Mouse (Mus musculus) myocyte (in vitro differentiated cells): ENCODE measurements around the gene Ldlrad3. TPM values are rescaled to one million over a fixed set of nuclear protein-coding genes. Genes with fewer than 3 reads are reported as not detected.

Experiments used
- H3K27me3 ChIP-seq: one replicate; pipeline ENCODE4 v1.6.1; 2011; ENCODE audit not compliant: control insufficient read depth, insufficient read depth, insufficient read length
- H3K36me3 ChIP-seq: one replicate; pipeline ENCODE4 v1.6.1; 2011; ENCODE audit not compliant: control insufficient read depth, insufficient read depth
- H3K4me2 ChIP-seq: one replicate; pipeline ENCODE4 v1.6.1; 2011; ENCODE audit warnings: low read depth, control low read depth
- H3K4me3 ChIP-seq: one replicate; pipeline ENCODE4 v1.5.1; 2011; ENCODE audit warnings: mild to moderate bottlenecking, control low read depth, moderate library complexity
- H3K79me2 ChIP-seq: one replicate; pipeline ENCODE4 v1.6.1; 2011; ENCODE audit not compliant: control insufficient read depth, insufficient read depth
- H3ac ChIP-seq: one replicate; pipeline ENCODE4 v1.6.1; 2011; ENCODE audit not compliant: control insufficient read depth, insufficient read length
- CEBPB ChIP-seq: IDR thresholded peaks from 2 replicates; pipeline ENCODE4 v1.6.1; 2011; ENCODE audit warnings: mild to moderate bottlenecking, moderate library complexity; ENCODE audit not compliant: poor library complexity, insufficient read depth, severe bottlenecking
- E2F4 ChIP-seq: IDR thresholded peaks from one replicate; pipeline ENCODE4 v1.6.1; 2011; ENCODE audit warnings: mild to moderate bottlenecking, control low read depth, moderate library complexity; ENCODE audit not compliant: insufficient read depth
- MAX ChIP-seq: IDR thresholded peaks from one replicate; pipeline ENCODE4 v1.6.1; 2011; ENCODE audit warnings: low read depth, mild to moderate bottlenecking, control low read depth
- MYOD1 ChIP-seq, 3 experiments: IDR thresholded peaks; one replicate each; pipeline ENCODE4 v1.6.1; 2011; ENCODE audit warnings: control low read depth in 2 of 3, low read depth in 2 of 3, mild to moderate bottlenecking in 2 of 3, moderate library complexity in 1 of 3; ENCODE audit not compliant: insufficient read length in 2 of 3, control insufficient read depth in 1 of 3
- MYOG ChIP-seq, 3 experiments: IDR thresholded peaks; one replicate each; pipeline ENCODE4 v1.6.1; 2011; ENCODE audit warnings: control low read depth in 2 of 3, low read depth in 2 of 3, mild to moderate bottlenecking in 2 of 3; ENCODE audit not compliant: insufficient read length in 2 of 3, control insufficient read depth in 1 of 3, insufficient read depth in 1 of 3
- POLR2A ChIP-seq: IDR thresholded peaks from one replicate; pipeline ENCODE4 v1.6.1; 2011; ENCODE audit warnings: low read depth, mild to moderate bottlenecking, control low read depth, moderate library complexity; ENCODE audit not compliant: insufficient read length
- POLR2AphosphoS2 ChIP-seq: IDR thresholded peaks from one replicate; pipeline ENCODE4 v1.6.1; 2011; ENCODE audit warnings: low read depth, control low read depth; ENCODE audit not compliant: insufficient read length
- REST ChIP-seq: IDR thresholded peaks from one replicate; pipeline ENCODE4 v1.6.1; 2011; ENCODE audit warnings: mild to moderate bottlenecking, control low read depth, moderate library complexity; ENCODE audit not compliant: insufficient read depth, insufficient read length
- SRF ChIP-seq: IDR thresholded peaks from one replicate; pipeline ENCODE4 v1.6.1; 2011; ENCODE audit warnings: low read depth; ENCODE audit not compliant: control insufficient read depth, insufficient read length
- TCF12 ChIP-seq: IDR thresholded peaks from one replicate; pipeline ENCODE4 v1.6.1; 2011; ENCODE audit warnings: mild to moderate bottlenecking, control low read depth; ENCODE audit not compliant: poor library complexity, insufficient read depth, severe bottlenecking
- TCF3 ChIP-seq: IDR thresholded peaks from one replicate; pipeline ENCODE4 v1.6.1; 2011; ENCODE audit warnings: low read depth, control low read depth; ENCODE audit not compliant: insufficient read length
- USF1 ChIP-seq: IDR thresholded peaks from one replicate; pipeline ENCODE4 v1.6.1; 2011; ENCODE audit warnings: low read depth, mild to moderate bottlenecking, control low read depth, moderate library complexity
- polyA plus RNA-seq: library from polyadenylated mRNA; unstranded; fragments of >200 nt; fragmentation: generic; extraction: Trizol; gene quantifications from one replicate; pipeline ENCODE4 v1.2.1, GENCODE M21; 2012; ENCODE audit warnings: missing spikeins

The Ldlrad3 gene
- polyA plus RNA-seq, 1 experiment, result 32.1 TPM

- Histone ChIP-seq H3K4me3 (no peak overlapping the region), H3K27me3 (no peaks in the 10 kb centered on the region), H3K4me2 (no peak overlapping the region), H3K36me3 (no peaks in the 10 kb centered on the region), H3ac (no peak overlapping the region), H3K79me2 (peaks cover 95% of the 10 kb centered on the region)
- TF ChIP-seq CEBPB (no peak), TCF3 (no peak), POLR2A (no peak), E2F4 (no peak), MYOG (IDR thresholded peaks at IDR 0.05; ENCODE audit: control insufficient read depth in 1 of 3, insufficient read depth in 1 of 3, insufficient read length in 2 of 3, low read depth in 2 of 3) (no peak), REST (no peak), POLR2AphosphoS2 (no peak), TCF12 (no peak), USF1 (no peak), MYOD1 (IDR thresholded peaks at IDR 0.05; ENCODE audit: control insufficient read depth in 1 of 3, insufficient read length in 2 of 3, low read depth in 2 of 3) (no peak), SRF (no peak), MAX (no peak)
Measured at GRCm38 (mm10) chr2:102148093-102148492, 38.1 kb downstream of the Ldlrad3 start.

DNA sequence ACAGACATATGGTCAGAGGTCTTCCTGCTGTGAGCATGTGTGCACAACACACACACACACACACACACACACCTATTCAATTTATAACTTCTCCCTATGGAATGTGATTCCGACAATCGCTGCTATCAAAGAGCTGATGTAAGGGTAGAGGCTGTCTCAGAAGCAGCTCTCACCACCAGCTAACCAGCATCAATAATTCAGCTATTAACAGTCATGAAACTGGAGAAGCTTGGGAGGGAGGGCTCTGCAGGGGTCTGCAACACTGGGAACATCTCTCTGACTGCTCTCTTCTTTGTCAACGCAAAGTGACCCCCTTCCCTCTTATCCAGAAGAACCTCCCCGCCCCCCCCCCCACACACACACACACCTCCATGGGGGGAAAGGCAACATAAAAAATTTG is 38.6 kb downstream of the Ldlrad3 start:
- H3K27me3 ChIP-seq, result no peaks in the 10 kb centered on the region
- no peak overlapping the region for H3ac ChIP-seq
- no peak overlapping the region for H3K4me3 ChIP-seq
- no peak for TF ChIP-seq TCF12
- no peak for TF ChIP-seq MAX
- TF ChIP-seq SRF, result no peak
- TF ChIP-seq MYOG (IDR thresholded peaks at IDR 0.05; ENCODE audit: control insufficient read depth in 1 of 3, insufficient read depth in 1 of 3, insufficient read length in 2 of 3, low read depth in 2 of 3), result no peak
- no peak for TF ChIP-seq POLR2AphosphoS2
- no peak for TF ChIP-seq MYOD1 (IDR thresholded peaks at IDR 0.05; ENCODE audit: control insufficient read depth in 1 of 3, insufficient read length in 2 of 3, low read depth in 2 of 3)
- TF ChIP-seq E2F4, result no peak
- no peak for TF ChIP-seq POLR2A
- TF ChIP-seq CEBPB, result no peak
- TF ChIP-seq USF1, result no peak
- no peak for TF ChIP-seq REST
- no peak for TF ChIP-seq TCF3
- peaks cover 95% of the 10 kb centered on the region for H3K79me2 ChIP-seq
- H3K4me2 ChIP-seq, result no peak overlapping the region
- H3K36me3 ChIP-seq, result no peaks in the 10 kb centered on the region

DNA sequence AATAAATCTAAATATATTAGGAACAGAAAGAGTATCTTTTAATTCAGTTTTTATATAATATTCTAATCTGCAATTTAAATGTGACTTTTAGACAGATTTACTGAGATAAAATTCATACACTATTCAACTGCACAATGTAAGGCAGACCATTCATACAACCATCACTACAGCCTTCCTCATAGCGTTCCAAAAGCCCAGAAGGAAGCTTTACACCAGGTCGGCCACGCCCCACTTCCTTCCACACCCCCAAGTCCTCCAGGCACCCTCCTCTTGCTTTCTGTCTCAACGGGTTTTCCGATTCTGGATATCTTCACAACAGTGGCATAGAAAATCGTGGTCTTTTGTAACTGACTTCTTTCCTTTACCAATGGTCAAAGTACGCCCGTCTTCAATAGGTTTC is 39.8 kb downstream of the Ldlrad3 start:
- no peaks in the 10 kb centered on the region for H3K36me3 ChIP-seq
- H3ac ChIP-seq, result no peak overlapping the region
- H3K79me2 ChIP-seq, result peaks cover 93% of the 10 kb centered on the region
- no peak overlapping the region for H3K4me3 ChIP-seq
- no peaks in the 10 kb centered on the region for H3K27me3 ChIP-seq
- H3K4me2 ChIP-seq, result no peak overlapping the region
- TF ChIP-seq CEBPB (no peak), E2F4 (no peak), POLR2A (no peak), POLR2AphosphoS2 (no peak), MAX (no peak), MYOD1 (IDR thresholded peaks at IDR 0.05; ENCODE audit: control insufficient read depth in 1 of 3, insufficient read length in 2 of 3, low read depth in 2 of 3) (no peak), REST (no peak), MYOG (IDR thresholded peaks at IDR 0.05; ENCODE audit: control insufficient read depth in 1 of 3, insufficient read depth in 1 of 3, insufficient read length in 2 of 3, low read depth in 2 of 3) (no peak), TCF12 (no peak), TCF3 (no peak), USF1 (no peak), SRF (no peak)

GRCm38 (mm10) chr2:102145036-102145435 is 41.1 kb downstream of the Ldlrad3 start:
- no peak overlapping the region for H3K4me3 ChIP-seq
- no peak overlapping the region for H3K4me2 ChIP-seq
- no peak overlapping the region for H3ac ChIP-seq
- TF ChIP-seq TCF12, result no peak
- TF ChIP-seq SRF, result no peak
- TF ChIP-seq USF1, result no peak
- no peak for TF ChIP-seq MYOD1 (IDR thresholded peaks at IDR 0.05; ENCODE audit: control insufficient read depth in 1 of 3, insufficient read length in 2 of 3, low read depth in 2 of 3)
- no peak for TF ChIP-seq TCF3
- TF ChIP-seq MAX, result no peak
- no peak for TF ChIP-seq CEBPB
- no peak for TF ChIP-seq POLR2A
- no peak for TF ChIP-seq POLR2AphosphoS2
- no peak for TF ChIP-seq REST
- TF ChIP-seq MYOG (IDR thresholded peaks at IDR 0.05; ENCODE audit: control insufficient read depth in 1 of 3, insufficient read depth in 1 of 3, insufficient read length in 2 of 3, low read depth in 2 of 3), result no peak
- TF ChIP-seq E2F4, result no peak
- H3K27me3 ChIP-seq, result no peaks in the 10 kb centered on the region
- H3K36me3 ChIP-seq, result no peaks in the 10 kb centered on the region
- H3K79me2 ChIP-seq, result peaks cover 93% of the 10 kb centered on the region
